Mouse (Mus musculus) thymus, adult 2 months (tissue): ENCODE measurements around the gene Tbc1d16.

Source experiments
- CTCF ChIP-seq: fragments of 200-500 bp; IDR thresholded peaks from 2 replicates; pipeline ENCODE4 v1.5.1; 2012; ENCODE audit warnings: mild to moderate bottlenecking, control low read depth, low read length, moderate library complexity, borderline replicate concordance; ENCODE audit not compliant: control insufficient read depth, poor library complexity, insufficient read depth; ENCODE audit errors: extremely low read depth
- POLR2A ChIP-seq: fragments of 200-500 bp; IDR thresholded peaks from 2 replicates; pipeline ENCODE4 v1.6.1; 2012; ENCODE audit warnings: mild to moderate bottlenecking, low read length, control low read depth, moderate library complexity; ENCODE audit not compliant: control insufficient read depth, poor library complexity, insufficient read depth; ENCODE audit errors: extremely low read depth

GRCm38 (mm10) chr11:119249011-119249410 is 20.7 kb upstream of the Tbc1d16 start:
- no peak for TF ChIP-seq POLR2A
- peak; percentile 62; the same call in 1 of the 2 replicates for TF ChIP-seq CTCF
